Mouse (Mus musculus) heart, adult 9 months (tissue): Measurements from ENCODE around the gene Chic1.

ENCODE experiments used
- DNase-seq, 2 experiments: peaks; one replicate each; pipeline ENCODE4 v3.0.0; 2022; ENCODE audit warnings: low spot score in 2 of 2

The Chic1 gene

DNA sequence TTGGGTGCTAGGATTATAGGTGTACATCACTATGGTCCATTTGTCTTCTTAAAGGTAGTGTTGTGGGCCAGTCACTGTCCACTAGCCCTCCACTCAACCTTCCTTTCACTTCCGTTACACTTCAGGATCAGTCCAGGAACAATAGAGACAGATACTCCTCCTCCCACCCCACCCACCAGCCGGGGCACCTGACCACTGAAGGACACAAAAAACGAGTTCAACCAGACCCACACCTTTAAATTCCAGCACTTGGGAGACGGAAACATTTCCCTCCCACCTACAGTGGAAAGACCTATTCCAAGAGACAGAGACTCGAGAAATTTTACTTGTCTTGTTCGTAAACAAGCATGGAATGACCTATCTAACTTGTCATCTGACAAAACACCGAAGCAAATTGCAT is 76.0 kb downstream of the Chic1 start:
- DNase-seq = no peak

DNA sequence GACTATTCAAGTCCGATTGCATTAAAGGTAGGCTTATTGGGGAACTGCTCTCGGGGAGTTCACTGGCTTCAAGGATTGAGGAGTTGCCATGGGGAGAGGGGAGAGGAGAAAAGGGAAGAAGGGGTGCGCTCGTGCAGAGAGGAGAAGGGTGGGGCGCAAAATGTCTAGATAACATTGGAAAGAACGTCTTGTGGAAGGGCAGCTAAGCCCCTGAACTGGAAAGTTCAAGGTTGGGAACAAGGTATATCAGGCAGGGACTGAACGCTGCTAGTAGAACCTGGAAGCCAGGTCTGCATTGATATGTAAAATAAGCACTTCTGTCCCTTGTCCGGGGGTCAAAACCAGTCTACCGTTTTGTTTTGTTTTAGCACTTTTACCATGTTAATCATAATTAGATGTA is 81.7 kb downstream of the Chic1 start:
- no peak for DNase-seq

DNA sequence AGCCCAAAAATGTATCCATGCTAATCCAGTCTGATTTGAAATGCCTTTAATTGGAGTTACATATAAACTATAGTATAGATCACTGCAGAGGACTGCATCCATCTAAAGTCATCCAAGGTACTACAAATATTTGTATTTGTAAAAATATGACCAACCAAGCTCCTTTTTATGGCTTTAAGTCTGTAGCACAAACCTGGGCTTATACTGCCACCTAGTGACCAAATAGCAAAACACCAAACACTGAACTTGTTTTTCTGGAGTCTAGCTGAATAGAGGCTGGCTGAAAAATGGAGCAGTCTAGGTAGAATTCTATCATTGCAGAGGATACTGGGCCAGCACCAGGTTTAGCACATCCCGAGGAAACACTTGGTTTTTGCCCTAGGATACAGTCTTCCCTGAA is 84.5 kb downstream of the Chic1 start:
- DNase-seq = peak; percentile 1 to 23

DNA sequence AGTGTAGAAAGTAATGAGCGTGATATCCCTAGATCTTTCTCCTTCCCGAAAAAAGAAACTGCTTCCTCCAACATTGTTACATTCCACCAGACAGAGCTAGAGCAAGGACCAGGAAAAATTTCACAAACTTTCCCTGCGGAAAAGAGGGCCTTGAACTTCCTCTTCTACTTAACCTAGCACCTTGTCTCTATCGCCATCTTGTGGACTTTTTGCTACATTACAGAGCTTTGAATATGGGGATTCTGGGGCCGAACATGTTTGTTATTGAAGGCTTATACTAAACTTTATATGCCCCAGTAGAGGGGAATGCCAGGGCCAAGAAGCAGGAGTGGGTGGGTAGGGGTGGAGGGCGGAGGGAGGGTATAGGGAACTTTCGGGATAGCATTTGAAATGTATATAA is 87.5 kb downstream of the Chic1 start:
- DNase-seq = peak; percentile 5 to 54
